Mouse (Mus musculus): ENCODE measurements around the gene Gtf2i.

Gene Gtf2i

DNA sequence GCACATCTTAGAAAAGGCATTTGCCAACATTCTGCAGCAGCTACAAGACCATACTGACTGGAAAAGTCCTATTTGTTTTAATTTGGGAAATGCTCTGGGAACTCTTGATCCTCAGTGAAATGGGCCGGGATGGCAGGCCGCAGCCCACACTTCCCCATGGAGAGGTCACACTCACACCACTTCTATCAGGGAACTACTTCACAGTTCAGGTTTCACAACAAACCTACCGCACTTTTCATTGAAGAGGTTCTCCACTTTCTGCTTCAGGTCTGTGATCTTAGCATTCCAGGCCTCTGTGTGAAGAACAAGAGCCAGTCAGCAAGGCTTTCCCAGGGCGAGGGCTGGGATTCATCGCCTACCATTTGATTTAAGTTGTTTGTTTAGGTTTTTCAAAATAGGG is 69.7 kb downstream of the Gtf2i start:
- no peak for DNase-seq (ENCODE audit: low read depth, low spot score)

DNA sequence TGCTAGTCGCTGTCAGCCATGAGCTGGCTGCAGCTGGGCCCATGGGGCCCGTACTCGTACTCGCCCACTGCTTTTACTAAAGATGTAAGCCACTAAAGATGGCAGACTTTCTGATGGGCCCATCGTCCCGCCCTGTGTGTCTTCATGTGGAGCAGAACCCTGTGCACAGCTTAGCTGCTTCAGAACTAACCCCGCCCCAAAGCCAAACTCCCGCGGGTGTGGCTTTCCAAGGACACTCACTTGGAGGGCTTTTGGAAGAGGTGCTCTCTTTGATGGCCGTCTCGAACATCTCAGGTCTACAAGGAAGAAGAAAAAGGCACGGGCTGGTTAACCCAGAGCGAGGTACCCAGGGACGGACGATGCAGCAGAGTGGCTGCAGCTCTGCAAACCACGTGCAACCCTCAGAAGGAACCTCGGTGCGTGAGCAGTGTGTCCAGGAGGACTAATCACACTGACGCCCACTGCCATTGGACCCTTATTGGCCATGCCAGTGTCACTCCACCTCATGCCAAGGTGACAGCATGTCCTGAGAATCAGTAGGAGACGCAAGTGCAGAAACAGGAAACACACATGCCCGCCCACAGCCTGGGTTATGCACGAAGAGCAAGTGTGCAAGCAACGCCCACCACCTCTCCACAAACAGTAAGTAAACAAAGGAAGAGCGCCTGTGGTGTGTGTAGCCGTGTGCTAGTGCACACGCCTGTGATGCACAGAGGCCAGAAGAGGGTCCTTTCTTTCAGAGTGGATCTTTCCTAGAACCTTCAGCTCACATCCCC is 70.7 kb downstream of the Gtf2i start:
- no peak for DNase-seq (ENCODE audit: low read depth, low spot score)

- DNase-seq (ENCODE audit: low read depth, low spot score), result no peak
Measured at GRCm38 (mm10) chr5:134241831-134242230, 72.7 kb downstream of the Gtf2i start.

- DNase-seq (ENCODE audit: low read depth, low spot score), result no peak
Measured at GRCm38 (mm10) chr5:134237936-134238760, 76.4 kb downstream of the Gtf2i start.

DNA sequence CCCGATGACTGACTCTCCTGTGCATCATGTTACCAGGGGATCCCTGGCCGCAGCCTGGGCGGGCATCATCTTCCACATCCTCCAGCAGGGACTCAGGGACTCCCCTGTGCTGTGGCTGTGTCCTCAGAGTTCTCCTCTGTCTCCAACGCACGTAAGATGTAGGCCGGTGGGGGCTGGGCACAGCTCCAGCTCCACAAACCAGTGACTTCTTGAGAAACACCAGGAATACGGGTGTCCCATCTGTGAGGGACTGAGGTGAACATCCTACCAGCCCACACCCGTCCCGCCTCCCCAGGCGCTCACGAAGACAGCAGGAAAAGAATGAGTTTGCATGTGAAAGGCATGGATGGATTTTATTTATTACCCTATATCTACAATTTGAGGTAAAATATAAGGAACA is 77.1 kb downstream of the Gtf2i start:
- no peak for DNase-seq (ENCODE audit: low read depth, low spot score)

DNA sequence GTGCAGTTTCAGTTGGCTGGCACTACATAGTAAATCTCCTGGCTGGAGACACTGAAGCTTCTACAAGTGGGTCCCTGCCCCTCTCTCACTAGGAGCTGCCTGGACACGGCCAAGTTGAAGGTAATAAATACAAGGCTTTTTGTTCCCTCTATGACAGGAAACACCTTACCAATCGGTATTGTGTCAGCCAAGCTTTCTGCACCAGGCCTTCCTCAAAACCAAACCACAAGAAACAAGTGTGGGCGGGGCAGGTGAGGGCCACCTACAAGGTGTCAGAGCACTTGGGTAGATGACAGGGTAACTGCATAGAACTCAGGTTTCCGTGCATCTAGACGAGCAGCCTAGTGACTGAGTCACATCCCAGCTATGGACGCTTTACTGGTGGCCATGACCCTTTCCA is 77.8 kb downstream of the Gtf2i start:
- no peak for DNase-seq (ENCODE audit: low read depth, low spot score)

- no peak for DNase-seq (ENCODE audit: low read depth, low spot score)
Measured at GRCm38 (mm10) chr5:134236241-134236640, 78.3 kb downstream of the Gtf2i start.

GRCm38 (mm10) chr5:134235111-134235510 is 79.4 kb downstream of the Gtf2i start:
- DNase-seq (ENCODE audit: low read depth, low spot score), result no peak

GRCm38 (mm10) chr5:134234205-134234604 is 80.4 kb downstream of the Gtf2i start:
- DNase-seq (ENCODE audit: low read depth, low spot score), result no peak

GRCm38 (mm10) chr5:134233244-134233651 is 81.3 kb downstream of the Gtf2i start:
- no peak for DNase-seq (ENCODE audit: low read depth, low spot score)

DNA sequence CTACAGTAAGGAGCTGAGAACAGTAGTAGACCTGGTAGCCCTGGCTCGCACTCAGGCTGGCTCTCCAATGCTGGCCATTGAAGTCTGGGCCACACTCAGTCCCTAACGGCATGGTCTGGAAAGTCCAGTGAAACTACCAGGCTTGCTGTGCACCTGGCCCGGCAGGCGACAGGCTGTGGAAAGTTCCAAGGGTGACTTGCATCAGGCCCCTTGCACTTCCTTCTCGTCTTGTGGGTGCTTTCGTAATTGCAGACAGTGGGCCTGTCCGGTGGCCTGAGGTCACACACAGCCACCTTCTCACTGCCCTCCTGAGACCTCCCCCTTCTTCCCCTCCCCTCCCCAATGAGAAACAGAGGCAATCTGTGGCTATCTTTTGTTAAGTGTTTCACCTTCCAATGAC is 82.0 kb downstream of the Gtf2i start:
- no peak for DNase-seq (ENCODE audit: low read depth, low spot score)

DNA sequence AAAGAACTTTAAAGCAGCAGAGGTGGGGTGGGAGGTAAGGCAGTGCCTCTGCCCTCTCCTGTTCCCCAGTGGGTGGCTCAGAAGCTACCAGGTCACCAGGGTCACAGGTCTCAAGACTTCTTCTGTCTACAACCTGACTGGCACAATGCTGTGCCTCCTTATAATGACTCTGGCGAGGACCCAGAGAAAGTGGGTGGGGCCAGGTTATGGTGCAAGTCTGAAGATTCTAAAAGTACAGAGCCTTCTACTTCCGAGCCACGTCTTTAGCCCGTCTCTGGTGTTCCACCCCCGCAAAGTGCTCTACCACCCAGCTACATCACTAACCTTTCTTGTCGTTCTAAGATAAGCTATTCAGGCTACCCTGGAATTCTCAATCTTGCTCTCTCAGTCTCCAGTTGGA is 82.4 kb downstream of the Gtf2i start:
- DNase-seq (ENCODE audit: low read depth, low spot score), result no peak

- no peak for DNase-seq (ENCODE audit: low read depth, low spot score)
Measured at GRCm38 (mm10) chr5:134231376-134231775, 83.2 kb downstream of the Gtf2i start.

DNA sequence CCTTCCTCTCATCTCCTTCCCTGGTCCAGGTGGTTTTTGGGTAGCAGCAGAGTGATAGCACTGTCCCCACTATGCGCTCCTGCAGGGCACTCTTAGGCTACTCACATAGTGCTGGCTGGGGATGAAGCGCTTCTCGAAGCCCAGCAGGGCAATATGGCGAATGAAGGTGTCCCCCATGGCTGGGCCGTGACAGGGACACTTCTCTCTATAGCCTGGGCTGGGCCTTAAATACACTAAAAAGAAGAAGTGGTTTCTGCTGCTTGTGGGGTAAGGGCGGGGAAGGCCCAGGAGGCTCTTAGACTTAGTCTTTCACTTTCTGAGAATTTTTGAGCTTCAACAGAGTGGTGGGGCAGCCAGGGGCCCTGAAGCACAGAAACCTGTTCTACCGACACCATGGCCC is 85.2 kb downstream of the Gtf2i start, which contains the start of gene Ncf1:
Ncf1 (minus strand) TSS at position 235 of the 400 bp plus-strand sequence.
- no peak for DNase-seq (ENCODE audit: low read depth, low spot score)

DNA sequence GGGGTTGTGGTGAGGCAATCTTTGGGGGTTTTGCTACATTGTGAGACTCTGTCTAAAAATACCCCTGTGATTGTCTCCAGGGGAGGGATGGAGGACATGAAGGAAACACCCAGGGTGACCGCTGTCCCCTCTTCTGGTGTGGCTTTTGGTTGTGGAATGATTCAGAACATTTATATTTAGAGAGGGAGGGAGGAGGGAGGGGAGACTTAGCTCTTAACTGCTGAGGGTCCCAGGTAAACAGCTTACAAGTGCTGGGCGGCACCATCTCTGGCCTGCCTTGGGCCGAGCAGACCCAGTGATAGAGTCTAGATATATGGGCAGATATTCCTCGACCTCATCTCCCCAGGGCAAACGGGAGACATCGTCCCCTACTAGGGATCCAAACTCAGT is 86.3 kb downstream of the Gtf2i start:
- DNase-seq (ENCODE audit: low read depth, low spot score), result no peak

- no peak for DNase-seq (ENCODE audit: low read depth, low spot score)
Measured at GRCm38 (mm10) chr5:134227574-134228248, 86.8 kb downstream of the Gtf2i start.

GRCm38 (mm10) chr5:134226946-134227345 is 87.6 kb downstream of the Gtf2i start:
- DNase-seq (ENCODE audit: low read depth, low spot score), result no peak

- no peak for DNase-seq (ENCODE audit: low read depth, low spot score)
Measured at GRCm38 (mm10) chr5:134225110-134225901, 89.3 kb downstream of the Gtf2i start.

GRCm38 (mm10) chr5:134221708-134222150 is 92.8 kb downstream of the Gtf2i start:
- no peak for DNase-seq (ENCODE audit: low read depth, low spot score)

GRCm38 (mm10) chr5:134221278-134221677 is 93.3 kb downstream of the Gtf2i start:
- no peak for DNase-seq (ENCODE audit: low read depth, low spot score)

- no peak for DNase-seq (ENCODE audit: low read depth, low spot score)
Measured at GRCm38 (mm10) chr5:134217900-134218299, 96.7 kb downstream of the Gtf2i start.
